Mouse (Mus musculus) liver, embryonic 13.5 days (tissue): ENCODE measurements around the gene Tsks. TPM values are rescaled to one million over a fixed set of nuclear protein-coding genes. Genes with fewer than 3 reads are reported as not detected.

Experiments
- ATAC-seq: fragments of 200-750 bp; cut with Nextera tagmentation; 2 replicates; pipeline ENCODE4 v1.8.0; 2017; ENCODE audit warnings: low read depth, mild to moderate bottlenecking, moderate number of reproducible peaks, moderate library complexity
- DNase-seq: peaks from one replicate; pipeline ENCODE4 v3.0.0; 2022
- H3K27ac ChIP-seq: fragments of 300-500 bp; sonication (generic); 2 replicates; pipeline ENCODE4 v1.5.1; 2015; ENCODE audit warnings: moderate library complexity, mild to moderate bottlenecking, inconsistent platforms
- H3K27me3 ChIP-seq: fragments of 300-500 bp; sonication (generic); 2 replicates; pipeline ENCODE4 v1.6.1; 2015; ENCODE audit warnings: mild to moderate bottlenecking, inconsistent platforms
- H3K36me3 ChIP-seq: fragments of 300-500 bp; sonication (generic); 2 replicates; pipeline ENCODE4 v1.6.1; 2015; ENCODE audit warnings: mild to moderate bottlenecking, inconsistent platforms
- H3K4me1 ChIP-seq: fragments of 300-500 bp; sonication (generic); replicated peaks from 2 replicates; pipeline ENCODE4 v1.6.1; 2015; ENCODE audit warnings: inconsistent platforms
- H3K4me2 ChIP-seq: fragments of 300-500 bp; sonication (generic); 2 replicates; pipeline ENCODE4 v1.6.1; 2015; ENCODE audit warnings: inconsistent platforms, mild to moderate bottlenecking, moderate library complexity
- H3K4me3 ChIP-seq: fragments of 300-500 bp; sonication (generic); replicated peaks from 2 replicates; pipeline ENCODE4 v1.5.1; 2015; ENCODE audit warnings: mild to moderate bottlenecking, inconsistent platforms
- H3K9ac ChIP-seq: fragments of 300-500 bp; sonication (generic); 2 replicates; pipeline ENCODE4 v1.6.1; 2015; ENCODE audit warnings: mild to moderate bottlenecking, inconsistent platforms
- H3K9me3 ChIP-seq: fragments of 300-500 bp; sonication (generic); replicated peaks from 2 replicates; pipeline ENCODE4 v1.6.1; 2016; ENCODE audit warnings: inconsistent platforms
- WGBS: fragments of 180-500 bp; shearing (Covaris S2); methylation state at CpG from one replicate; pipeline ENCODE4 v1.1.7; 2015; ENCODE audit not compliant: insufficient replicate concordance; 5-methylcytosine and 5-hydroxymethylcytosine counted together
- polyA plus RNA-seq: library from polyadenylated mRNA; unstranded; fragments of >200 nt; fragmentation: Nextera tagmentation; extraction: Ambion mirVana; gene quantifications from 2 replicates; pipeline ENCODE4 v1.2.1, GENCODE M21; 2015

Gene Tsks
- polyA plus RNA-seq, 1 experiment from 2014 or later, result 0.07 TPM

GRCm38 (mm10) chr7:44951960-44952359 lies 9.0 kb downstream of the Tsks start:
- Histone ChIP-seq H3K27ac (peak overlapping the region; percentile 72), H3K9ac (peak overlapping the region; percentile 70), H3K4me1 (peaks cover 26% of the 10 kb centered on the region), H3K27me3 (peaks cover 51% of the 10 kb centered on the region), H3K4me3 (peak overlapping the region; percentile 66), H3K4me2 (peak overlapping the region; percentile 98), H3K36me3 (no peaks in the 10 kb centered on the region), H3K9me3 (no peaks in the 10 kb centered on the region)
- peak; percentile 75 for DNase-seq
- ATAC-seq, result peak; percentile 85
- under 1% methylated on average over 10 of the region's 10 CpGs for WGBS

GRCm38 (mm10) chr7:44952611-44953306 lies 9.8 kb downstream of the Tsks start:
- Histone ChIP-seq H3K4me3 (peak overlapping the region; percentile 66), H3K27ac (peak overlapping the region; percentile 72), H3K27me3 (peaks cover 43% of the 10 kb centered on the region), H3K4me2 (peak overlapping the region; percentile 98), H3K36me3 (no peaks in the 10 kb centered on the region), H3K4me1 (peaks cover 26% of the 10 kb centered on the region), H3K9ac (peak overlapping the region; percentile 70), H3K9me3 (no peaks in the 10 kb centered on the region)
- DNase-seq (peak; percentile 90), ATAC-seq (peak; percentile 82)
- WGBS, result 6% methylated on average over 24 of the region's 24 CpGs

- H3K4me3 ChIP-seq, result no peak overlapping the region
- peaks cover 35% of the 10 kb centered on the region for H3K27me3 ChIP-seq
- no peak overlapping the region for H3K9ac ChIP-seq
- WGBS, result 55% methylated on average over 14 of the region's 14 CpGs
- ATAC-seq (no peak), DNase-seq (no peak)
- H3K36me3 ChIP-seq, result no peaks in the 10 kb centered on the region
- no peaks in the 10 kb centered on the region for H3K9me3 ChIP-seq
- peaks cover 26% of the 10 kb centered on the region for H3K4me1 ChIP-seq
- H3K27ac ChIP-seq, result no peak overlapping the region
- no peak overlapping the region for H3K4me2 ChIP-seq
These were observed 10.6 kb downstream of the Tsks start for GRCm38 (mm10) chr7:44953561-44953960.

- H3K9me3 ChIP-seq, result no peaks in the 10 kb centered on the region
- DNase-seq, result no peak
- H3K4me1 ChIP-seq, result peaks cover 27% of the 10 kb centered on the region
- H3K27me3 ChIP-seq, result peaks cover 28% of the 10 kb centered on the region
- no peak overlapping the region for H3K27ac ChIP-seq
- H3K4me3 ChIP-seq, result no peak overlapping the region
- H3K36me3 ChIP-seq, result no peaks in the 10 kb centered on the region
- no peak overlapping the region for H3K4me2 ChIP-seq
- ATAC-seq, result no peak
- 72% methylated on average over 12 of the region's 12 CpGs for WGBS
- H3K9ac ChIP-seq, result no peak overlapping the region
These were observed 11.3 kb downstream of the Tsks start for GRCm38 (mm10) chr7:44954091-44954885.

GRCm38 (mm10) chr7:44955628-44956027 lies 12.6 kb downstream of the Tsks start:
- no peak overlapping the region for H3K27ac ChIP-seq
- 40% methylated on average over 5 of the region's 5 CpGs for WGBS
- ATAC-seq (no peak), DNase-seq (no peak)
- no peak overlapping the region for H3K4me2 ChIP-seq
- H3K4me1 ChIP-seq, result peaks cover 35% of the 10 kb centered on the region
- H3K4me3 ChIP-seq, result no peak overlapping the region
- no peaks in the 10 kb centered on the region for H3K36me3 ChIP-seq
- H3K27me3 ChIP-seq, result peaks cover 14% of the 10 kb centered on the region
- H3K9me3 ChIP-seq, result no peaks in the 10 kb centered on the region
- H3K9ac ChIP-seq, result no peak overlapping the region

GRCm38 (mm10) chr7:44956266-44956665 lies 13.3 kb downstream of the Tsks start:
- H3K27ac ChIP-seq, result no peak overlapping the region
- WGBS, result 72% methylated on average over 6 of the region's 6 CpGs
- H3K9me3 ChIP-seq, result no peaks in the 10 kb centered on the region
- ATAC-seq, result no peak
- H3K4me2 ChIP-seq, result no peak overlapping the region
- no peak overlapping the region for H3K9ac ChIP-seq
- DNase-seq, result no peak
- H3K4me1 ChIP-seq, result peaks cover 33% of the 10 kb centered on the region
- H3K27me3 ChIP-seq, result peaks cover 8% of the 10 kb centered on the region
- no peaks in the 10 kb centered on the region for H3K36me3 ChIP-seq
- H3K4me3 ChIP-seq, result no peak overlapping the region

GRCm38 (mm10) chr7:44957183-44957835 lies 14.3 kb downstream of the Tsks start:
- Histone ChIP-seq H3K27me3 (no peaks in the 10 kb centered on the region), H3K9ac (no peak overlapping the region), H3K4me1 (peaks cover 26% of the 10 kb centered on the region), H3K27ac (no peak overlapping the region), H3K4me2 (no peak overlapping the region), H3K4me3 (no peak overlapping the region), H3K36me3 (no peaks in the 10 kb centered on the region), H3K9me3 (no peaks in the 10 kb centered on the region)
- DNase-seq, result no peak
- WGBS, result 71% methylated on average over 20 of the region's 20 CpGs
- ATAC-seq, result no peak

GRCm38 (mm10) chr7:44958208-44958607 lies 15.2 kb downstream of the Tsks start:
- Histone ChIP-seq H3K27ac (no peak overlapping the region), H3K9me3 (no peaks in the 10 kb centered on the region), H3K4me2 (no peak overlapping the region), H3K4me3 (no peak overlapping the region), H3K4me1 (peaks cover 25% of the 10 kb centered on the region), H3K36me3 (no peaks in the 10 kb centered on the region), H3K27me3 (no peaks in the 10 kb centered on the region), H3K9ac (no peak overlapping the region)
- ATAC-seq (no peak), DNase-seq (no peak)
- WGBS, result 27% methylated on average over 7 of the region's 7 CpGs

- ATAC-seq, result no peak
- no peak overlapping the region for H3K4me2 ChIP-seq
- H3K4me3 ChIP-seq, result no peak overlapping the region
- WGBS, result 55% methylated on average over 8 of the region's 8 CpGs
- H3K27me3 ChIP-seq, result no peaks in the 10 kb centered on the region
- H3K4me1 ChIP-seq, result peaks cover 20% of the 10 kb centered on the region
- H3K27ac ChIP-seq, result no peak overlapping the region
- no peaks in the 10 kb centered on the region for H3K9me3 ChIP-seq
- DNase-seq, result no peak
- no peak overlapping the region for H3K9ac ChIP-seq
- no peaks in the 10 kb centered on the region for H3K36me3 ChIP-seq
These were observed 16.3 kb downstream of the Tsks start for GRCm38 (mm10) chr7:44959281-44959680.

- ATAC-seq (no peak), DNase-seq (no peak)
- no peaks in the 10 kb centered on the region for H3K9me3 ChIP-seq
- no peak overlapping the region for H3K27ac ChIP-seq
- no peak overlapping the region for H3K9ac ChIP-seq
- H3K4me1 ChIP-seq, result peaks cover 20% of the 10 kb centered on the region
- 63% methylated on average over 10 of the region's 10 CpGs for whole genome bisulfite sequencing
- H3K36me3 ChIP-seq, result no peaks in the 10 kb centered on the region
- no peaks in the 10 kb centered on the region for H3K27me3 ChIP-seq
- H3K4me3 ChIP-seq, result no peak overlapping the region
- H3K4me2 ChIP-seq, result no peak overlapping the region
These were observed 17.0 kb downstream of the Tsks start for GRCm38 (mm10) chr7:44959874-44960511.

- Histone ChIP-seq H3K9me3 (no peaks in the 10 kb centered on the region), H3K4me3 (no peak overlapping the region), H3K4me1 (peaks cover 20% of the 10 kb centered on the region), H3K9ac (no peak overlapping the region), H3K27ac (no peak overlapping the region), H3K4me2 (no peak overlapping the region), H3K36me3 (no peaks in the 10 kb centered on the region), H3K27me3 (no peaks in the 10 kb centered on the region)
- ATAC-seq (no peak), DNase-seq (no peak)
- WGBS, result 72% methylated on average over 13 of the region's 13 CpGs
These were observed 17.5 kb downstream of the Tsks start for GRCm38 (mm10) chr7:44960512-44960910.
